Mouse (Mus musculus) neutrophil, adult 5-6 weeks (primary cell): ENCODE measurements around the gene Guca2b. TPM values are rescaled to one million over a fixed set of nuclear protein-coding genes. Genes with fewer than 3 reads are reported as not detected.
A peak's percentile ranks its signal among the peaks of the same experiment; 100 is the strongest.
"Not testable (repeated sequence)": the region's sequence is repeated elsewhere in the genome, so short reads cannot be mapped to it uniquely, and the experiment has no call there.

Experiments used
- ATAC-seq: fragments of 151-379, 151-347 bp; 2 replicates; pipeline ENCODE4 v1.8.0; 2017; ENCODE audit warnings: mild to moderate bottlenecking, moderate TSS enrichment; ENCODE audit not compliant: insufficient number of reproducible peaks, poor library complexity, low FRiP score, severe bottlenecking; ENCODE audit errors: extremely low read depth
- total RNA-seq: library from RNA; stranded (forward); fragments of 200-1000 nt; gene quantifications from 2 replicates; pipeline ENCODE4 v1.2.3, GENCODE M21; 2017

Gene Guca2b
- total RNA-seq, 1 experiment from 2014 or later = not detected

DNA sequence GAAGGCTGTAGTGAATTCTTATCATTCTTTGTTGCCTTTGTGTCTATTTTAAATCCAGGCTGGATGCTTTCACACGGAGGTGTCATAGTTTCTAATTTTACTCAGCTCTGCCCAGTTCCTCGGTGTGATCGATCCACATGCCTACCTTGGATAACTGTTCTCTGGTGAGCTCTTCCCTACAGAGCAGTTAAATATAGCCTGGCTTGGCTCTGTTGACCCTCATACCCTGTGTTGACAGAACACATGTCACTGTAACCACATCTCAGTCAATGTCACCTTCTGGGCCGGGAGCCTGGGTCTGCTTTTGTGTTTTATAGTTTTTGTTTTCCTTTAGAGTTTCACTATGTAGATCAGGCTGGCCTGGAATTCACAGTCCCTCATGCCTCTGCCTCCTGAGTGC lies 3.4 kb upstream of the Guca2b start:
- ATAC-seq = no peak

DNA sequence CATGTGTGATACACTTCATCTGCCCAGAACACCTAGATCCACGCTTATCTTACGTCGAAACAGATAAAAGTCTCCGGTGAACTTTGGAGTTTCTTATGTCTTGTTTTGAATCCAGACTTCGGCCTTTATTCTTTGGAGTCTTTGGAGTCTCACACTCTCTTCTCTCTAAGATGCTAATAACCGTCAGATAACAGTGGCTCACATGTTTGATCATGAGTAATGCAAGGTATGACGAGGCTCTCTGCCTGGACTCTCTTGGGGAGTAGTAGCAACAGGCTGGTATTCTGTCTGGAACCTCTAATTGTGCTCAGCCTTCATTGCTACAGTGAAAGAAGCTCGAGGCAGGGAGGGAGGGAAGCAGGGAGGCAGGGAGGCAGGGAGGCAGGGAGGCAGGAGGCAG lies 1.3 kb upstream of the Guca2b start:
- no peak for ATAC-seq

DNA sequence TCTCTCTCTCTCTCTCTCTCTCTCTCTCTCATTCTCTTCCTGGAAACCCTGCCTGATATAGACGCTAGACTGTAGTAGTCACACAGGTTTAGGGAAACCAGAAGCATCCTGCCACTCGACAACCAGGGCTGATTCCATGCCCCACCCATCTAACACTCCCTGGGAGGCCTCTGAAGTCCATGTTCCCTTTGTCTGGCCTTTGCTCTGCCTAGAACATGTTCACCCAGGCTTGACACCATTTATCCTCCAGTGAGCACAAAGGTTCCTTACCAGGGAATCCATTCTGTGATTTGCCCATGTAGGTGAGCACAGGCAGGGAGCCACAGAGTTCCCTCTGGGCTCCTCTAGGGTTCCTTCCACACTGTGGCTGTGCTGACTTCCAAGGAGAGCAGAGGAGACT lies 508 bp downstream of the Guca2b start:
- no peak for ATAC-seq

DNA sequence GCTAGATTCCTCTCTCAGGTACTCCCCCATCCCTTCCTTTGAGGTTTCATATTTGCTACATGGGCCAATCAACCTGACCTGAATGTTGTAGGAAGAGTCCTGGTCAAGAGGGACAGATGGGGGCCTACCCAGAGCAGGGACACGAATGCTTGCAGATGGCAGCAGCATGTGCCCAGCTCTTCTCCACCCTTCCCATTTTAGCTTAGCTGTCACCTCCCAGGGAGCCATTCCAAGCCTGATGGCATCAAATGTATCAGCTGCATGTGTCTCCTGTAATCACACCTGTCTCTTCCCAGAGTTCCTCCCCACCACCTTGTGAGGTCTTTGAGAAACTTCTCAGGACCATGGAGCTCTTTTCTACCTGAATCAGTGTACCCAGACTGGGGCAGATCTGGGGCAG lies 1.7 kb downstream of the Guca2b start:
- ATAC-seq = no peak

DNA sequence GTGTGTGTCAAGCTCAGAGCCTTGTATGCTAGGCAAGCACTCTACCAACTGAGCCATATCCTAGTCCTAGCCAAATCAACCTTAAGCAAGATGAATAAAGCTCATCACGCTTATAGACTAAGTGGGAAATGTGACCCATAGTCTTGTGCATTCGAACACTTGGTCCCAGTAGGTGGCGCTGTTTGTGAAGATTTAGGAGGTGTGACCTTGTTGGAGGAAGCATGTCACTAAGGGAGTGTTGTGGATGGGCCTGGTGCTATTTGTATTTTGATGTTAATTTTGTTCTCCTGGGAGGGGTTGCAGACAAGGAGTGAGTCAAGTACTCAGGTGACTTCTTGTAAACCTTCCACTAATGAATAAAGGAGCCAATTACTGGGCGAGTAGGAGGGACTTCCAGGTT lies 16.1 kb downstream of the Guca2b start:
- no peak for ATAC-seq

DNA sequence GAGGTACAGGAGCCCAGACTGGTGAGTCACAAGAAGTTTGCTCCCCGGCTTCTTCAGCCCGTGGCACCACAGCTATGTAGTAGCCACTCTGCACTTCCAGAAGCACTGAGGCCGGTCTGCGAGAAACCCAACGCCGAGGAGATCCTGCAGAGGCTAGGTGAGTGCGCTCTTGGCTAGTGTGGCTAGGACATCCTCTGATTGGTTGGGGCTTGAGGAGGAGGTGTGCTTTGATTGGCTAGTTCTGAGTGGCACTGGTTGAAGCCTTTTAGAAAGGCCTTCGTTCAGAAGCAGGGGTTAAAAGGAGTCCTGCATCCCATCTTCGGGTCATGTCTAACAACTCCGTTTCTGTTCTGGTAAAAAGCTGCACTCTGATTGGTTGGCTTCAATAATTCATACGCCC lies 20.1 kb downstream of the Guca2b start:
- ATAC-seq = no peak

DNA sequence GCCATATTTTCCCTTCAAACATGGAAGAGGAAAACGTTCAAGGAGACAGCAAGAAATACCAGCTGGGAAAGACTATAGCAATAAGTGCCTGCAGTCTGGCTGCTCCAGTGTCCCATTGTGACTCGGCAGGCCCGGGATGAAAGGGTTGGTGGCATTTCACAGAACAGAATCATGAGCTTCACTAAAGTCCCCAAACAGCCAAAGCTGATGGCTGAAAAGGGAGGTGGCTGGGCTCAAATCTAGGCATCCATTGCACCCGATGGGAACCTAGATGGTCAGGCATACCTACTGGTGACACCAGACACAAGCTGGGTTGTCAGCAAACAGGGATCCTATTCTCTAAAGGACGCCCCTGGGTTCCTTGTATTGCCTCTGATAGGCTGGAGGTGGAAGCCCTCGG lies 20.8 kb downstream of the Guca2b start:
- ATAC-seq = no peak

DNA sequence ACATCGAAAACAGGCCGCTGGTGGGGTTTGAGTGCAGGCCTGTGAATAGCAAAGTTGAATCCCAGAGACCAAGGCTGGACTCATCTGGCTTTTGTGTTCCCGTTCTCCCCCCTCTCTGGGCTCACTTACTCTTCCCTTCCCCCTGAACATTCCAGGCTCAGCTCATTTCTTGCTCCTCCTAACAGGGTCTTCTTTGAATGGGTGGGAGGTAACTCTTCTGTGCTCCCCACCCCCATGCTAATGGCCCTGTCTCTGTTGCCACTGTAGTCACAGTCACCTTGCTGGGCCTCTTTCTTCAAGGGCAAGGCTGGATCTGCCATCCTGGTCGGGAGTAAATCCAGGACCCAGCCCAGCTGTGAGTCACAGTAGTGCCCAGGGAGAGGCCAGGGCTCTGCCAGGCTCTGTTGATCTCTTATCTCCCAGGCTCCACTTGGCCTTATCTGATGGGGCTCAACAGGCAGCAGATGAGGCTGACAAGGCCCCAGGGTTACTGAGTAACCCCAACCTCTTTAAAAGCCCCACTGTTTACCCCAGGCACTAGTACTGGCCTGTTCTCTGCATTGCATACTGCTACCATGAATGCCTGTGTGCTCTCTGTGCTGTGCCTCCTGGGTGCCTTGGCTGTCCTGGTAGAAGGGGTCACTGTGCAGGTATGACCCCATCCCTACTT lies 21.4 kb downstream of the Guca2b start, which contains the start of gene Guca2a:
TSS of gene Guca2a (plus strand) at position 529 of the 670 bp plus-strand sequence.
- no peak for ATAC-seq

DNA sequence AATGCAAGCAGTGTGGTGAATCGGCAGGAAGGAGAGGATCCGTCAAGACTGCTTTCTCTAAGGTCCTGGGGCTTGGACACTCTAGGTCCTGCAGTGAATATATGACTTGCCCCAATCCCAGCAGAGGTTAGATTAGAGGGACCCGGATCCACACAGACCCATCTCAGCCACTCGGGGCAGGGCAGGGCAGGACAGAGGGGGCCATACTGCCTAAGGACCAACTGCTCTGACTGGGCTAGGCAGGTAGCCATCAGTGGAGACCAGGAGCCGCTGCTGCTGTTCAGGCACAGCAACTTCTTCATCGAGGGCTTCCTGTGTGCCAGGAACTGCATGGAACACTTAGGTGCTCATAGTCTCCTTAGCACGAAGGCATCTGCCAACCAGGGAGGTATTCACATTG lies 22.0 kb downstream of the Guca2b start:
- no peak for ATAC-seq

DNA sequence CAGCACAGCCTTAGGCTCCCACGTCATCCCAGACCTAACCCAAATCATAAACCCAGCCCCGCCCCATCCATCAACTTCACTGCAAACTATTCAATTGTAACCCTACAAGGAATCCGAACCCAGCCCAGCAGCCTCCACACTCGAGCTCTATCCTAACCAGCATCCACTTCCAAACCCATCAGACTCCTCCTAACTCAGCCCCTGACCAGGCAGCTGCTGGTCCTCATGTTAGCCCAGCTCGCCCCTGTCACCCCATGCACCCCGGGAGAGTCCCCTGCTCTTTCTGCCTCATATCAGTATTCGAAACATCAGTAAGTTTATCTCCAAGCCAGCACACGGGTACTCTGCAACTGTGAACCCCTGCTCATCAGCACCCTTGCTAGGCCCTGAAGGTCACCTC lies 23.1 kb downstream of the Guca2b start:
- no peak for ATAC-seq

DNA sequence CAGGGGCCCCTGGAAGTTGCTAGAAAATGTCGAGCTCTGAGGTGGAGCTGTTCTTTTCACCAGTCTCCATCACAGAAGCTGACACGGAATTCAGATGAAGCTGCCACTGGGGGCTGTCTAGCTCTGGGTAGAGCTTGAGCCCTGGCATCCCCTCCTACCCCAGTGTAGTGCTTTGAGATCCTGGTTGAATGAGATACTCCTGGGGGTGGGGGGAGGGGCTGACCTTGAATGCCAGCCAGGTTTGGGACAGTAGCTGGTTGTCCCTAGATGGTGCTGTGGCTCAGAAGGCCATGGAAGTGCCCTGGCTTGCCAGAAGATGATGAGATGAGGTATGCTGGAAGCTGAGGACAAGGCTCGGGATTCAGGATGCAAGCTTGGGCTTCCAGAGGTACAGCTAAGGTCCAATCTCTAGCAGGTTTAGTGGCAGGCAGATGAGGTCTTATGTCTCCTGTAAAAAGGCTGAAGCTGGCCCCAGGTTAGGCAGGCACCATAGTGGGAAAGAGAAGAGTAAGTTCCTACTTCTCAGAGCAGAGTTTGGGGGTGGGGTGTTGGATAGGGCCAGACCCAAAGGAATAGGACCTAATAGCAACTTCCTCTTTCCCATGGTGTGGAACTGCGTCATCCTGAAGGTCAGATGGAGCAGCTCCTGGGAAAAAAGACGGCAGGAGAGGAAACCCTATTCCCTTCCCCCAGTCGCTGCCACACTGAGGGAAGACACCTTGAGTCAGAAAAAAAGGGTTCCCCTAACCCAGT lies 23.7 kb downstream of the Guca2b start:
- no peak for ATAC-seq

DNA sequence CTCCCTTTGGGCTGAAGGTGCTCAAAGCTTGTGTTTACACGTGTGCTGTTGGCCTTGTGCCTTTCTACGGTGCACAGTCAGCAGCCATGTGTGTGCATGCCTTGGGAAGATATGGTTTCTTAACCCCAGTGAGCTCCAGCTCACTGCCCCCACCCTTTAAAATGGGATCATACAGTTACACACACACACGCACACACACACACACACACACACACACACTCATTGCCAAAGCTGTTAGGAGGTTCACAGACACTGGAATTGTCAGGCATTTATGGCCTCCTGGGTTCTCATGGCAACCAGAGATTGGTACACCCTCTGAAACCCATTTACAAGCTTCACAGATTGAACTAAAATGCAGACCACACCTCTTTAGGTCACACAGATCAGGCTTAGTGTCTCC lies 24.8 kb downstream of the Guca2b start:
- no peak for ATAC-seq

DNA sequence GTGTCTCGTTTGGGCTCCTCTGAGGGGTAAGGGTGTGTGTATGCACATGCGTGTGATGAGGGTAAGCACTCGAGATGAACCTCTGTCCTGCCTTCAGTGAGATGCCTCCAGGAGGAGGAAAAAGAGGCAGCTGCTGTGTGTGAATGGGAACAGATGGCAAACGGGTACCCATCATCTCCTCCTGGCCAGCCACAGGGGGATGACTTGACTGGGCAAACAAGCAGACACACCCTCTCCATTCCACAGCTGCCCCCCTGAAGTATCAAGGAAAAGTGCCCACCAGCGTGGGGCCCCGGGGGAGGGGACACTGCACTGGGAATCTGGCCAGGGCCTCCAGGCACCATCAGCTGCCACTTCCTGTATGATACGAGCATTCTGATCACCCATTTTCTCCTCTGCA lies 25.4 kb downstream of the Guca2b start:
- ATAC-seq = no peak

DNA sequence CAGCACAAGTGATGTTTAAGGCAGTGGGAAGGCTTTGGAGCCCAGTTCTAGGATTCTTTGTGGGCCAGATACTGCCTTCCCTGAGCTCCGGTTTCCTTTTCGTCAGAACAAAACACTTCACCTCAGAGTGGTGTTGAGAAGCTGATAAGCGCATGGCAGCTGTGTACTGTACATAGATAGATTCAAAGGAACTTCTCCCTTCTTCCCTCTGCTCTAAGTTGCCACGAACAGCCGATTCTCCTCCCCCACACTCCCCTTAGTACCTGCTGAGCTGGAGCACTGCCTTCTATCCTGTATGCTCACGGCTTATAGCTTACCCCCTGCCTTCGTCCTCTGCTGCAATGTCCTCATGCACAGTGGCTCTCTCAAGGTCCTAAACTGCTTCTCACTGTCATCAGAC lies 26.0 kb downstream of the Guca2b start:
- ATAC-seq = no peak

DNA sequence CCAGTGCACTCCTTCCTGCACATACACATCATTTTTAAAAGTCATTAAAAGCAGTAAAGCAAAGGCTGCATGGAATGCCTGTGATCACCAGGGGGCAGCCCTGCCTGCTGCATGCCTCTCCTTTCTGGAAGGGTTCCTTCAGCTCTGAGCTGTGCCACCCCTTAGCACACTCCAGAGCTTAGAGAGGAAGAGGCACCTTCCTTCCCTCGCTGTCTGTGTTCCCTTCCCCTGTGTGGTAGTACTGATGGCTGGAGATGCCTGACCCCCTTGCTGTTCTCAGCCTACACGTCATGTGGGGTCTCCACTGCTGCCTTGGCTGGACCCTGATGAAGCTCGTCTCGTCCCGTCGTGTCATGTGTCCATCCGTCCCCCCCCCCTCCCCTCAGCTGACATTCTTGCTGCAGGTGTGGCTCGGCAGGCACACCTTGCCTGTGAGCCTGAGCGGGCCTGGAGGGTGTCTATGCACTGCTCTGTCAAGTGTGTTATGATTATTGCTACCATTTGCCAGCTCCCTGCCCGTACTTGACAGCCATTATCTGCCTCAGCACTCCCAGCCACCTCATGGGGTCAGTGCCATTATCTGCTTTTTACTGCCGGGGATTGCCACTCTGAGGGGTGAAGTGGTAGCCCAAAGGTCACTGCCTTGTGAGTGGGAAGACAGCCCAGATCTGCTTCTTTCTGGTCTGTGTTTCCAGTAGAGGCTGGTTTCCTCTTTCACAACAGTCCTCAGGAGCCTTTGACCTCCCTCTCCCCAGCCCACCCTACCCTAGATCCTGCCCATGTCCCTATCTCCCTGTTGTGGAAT lies 27.4 kb downstream of the Guca2b start:
- peak; percentile 20; the same call in 1 of the 2 replicates for ATAC-seq

DNA sequence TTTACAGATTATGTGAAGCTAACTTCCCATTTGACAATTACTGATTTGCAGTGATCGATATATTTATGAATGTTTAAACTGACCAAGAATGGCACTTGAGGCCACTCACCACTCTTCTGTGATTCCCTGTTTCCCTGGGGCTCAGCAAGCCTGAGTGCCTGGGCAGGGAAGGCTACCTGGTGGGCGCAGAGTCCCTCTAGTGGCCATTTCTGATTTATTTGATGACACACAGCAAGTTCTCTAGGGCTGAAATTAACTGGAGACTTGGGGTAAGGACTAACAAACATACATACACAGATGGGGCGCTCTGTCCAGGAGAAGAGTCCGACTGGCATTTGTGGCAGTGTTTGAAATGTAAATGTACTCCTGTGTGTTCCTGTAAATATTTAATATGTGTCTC lies 30.4 kb downstream of the Guca2b start:
- not testable (repeated sequence) for ATAC-seq

DNA sequence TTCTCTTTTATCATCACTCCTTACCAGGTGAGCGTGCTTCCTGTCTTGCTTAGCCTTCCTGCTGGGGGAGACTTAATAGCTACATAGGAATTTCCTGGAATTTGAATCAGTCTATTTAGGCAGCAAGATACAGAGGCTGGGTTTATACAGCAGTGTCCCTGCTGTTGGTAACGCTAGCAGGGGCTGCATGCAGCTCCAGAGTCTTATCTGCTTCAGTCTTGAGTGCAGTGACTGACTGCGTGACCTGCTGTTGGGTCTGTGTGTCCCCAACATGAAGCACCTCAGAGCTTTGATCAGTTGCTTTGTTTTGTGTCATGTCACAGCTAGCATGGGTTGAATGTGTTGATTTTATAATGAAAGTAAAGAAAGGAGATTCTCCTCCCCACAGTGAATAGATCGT lies 31.4 kb downstream of the Guca2b start:
- ATAC-seq = no peak

DNA sequence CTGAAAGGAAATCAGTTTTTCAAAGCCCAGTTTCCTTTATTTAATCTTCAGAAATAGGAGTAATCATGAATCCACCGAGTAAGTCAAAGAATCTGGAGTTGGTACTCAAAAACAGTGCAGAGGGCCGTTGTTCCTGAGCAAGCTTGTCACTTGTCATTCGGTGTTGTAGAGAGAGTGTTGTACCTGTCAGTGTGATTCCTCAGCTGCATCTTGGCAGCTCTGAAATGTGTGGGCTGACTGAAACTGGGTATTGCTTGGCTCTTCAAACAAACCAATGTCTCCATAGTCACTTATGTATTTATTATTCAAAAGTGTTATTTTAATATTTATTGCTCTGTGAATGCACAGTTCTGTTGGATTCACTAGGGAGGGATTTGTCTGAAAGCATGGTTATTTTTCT lies 31.9 kb downstream of the Guca2b start:
- no peak for ATAC-seq

DNA sequence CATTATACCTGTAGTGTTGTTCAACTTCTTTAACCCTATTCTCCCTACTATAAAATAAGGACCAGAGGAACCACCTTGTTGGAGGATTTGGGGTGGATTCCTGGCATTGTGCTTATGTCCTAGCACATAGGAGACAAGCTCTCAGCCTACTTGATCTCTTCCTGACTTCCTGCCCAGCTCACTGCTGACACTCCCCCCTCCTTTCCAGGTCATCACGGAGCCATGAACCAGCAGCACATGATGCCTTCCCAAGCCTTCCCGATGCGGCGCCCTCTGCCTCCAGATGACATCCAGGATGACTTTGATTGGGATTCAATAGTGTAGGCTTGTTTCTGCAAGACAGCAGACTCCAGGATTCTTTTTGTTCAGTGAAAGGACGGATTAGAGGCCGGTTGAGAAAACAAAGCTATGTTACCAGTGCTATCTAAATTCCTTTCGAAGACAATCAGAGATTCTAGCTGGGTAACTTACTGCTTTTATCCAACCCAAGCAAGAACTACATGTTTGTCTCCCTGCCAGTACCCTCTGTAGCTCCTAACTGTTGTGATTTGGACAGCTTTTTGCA lies 32.6 kb downstream of the Guca2b start:
- no peak for ATAC-seq

DNA sequence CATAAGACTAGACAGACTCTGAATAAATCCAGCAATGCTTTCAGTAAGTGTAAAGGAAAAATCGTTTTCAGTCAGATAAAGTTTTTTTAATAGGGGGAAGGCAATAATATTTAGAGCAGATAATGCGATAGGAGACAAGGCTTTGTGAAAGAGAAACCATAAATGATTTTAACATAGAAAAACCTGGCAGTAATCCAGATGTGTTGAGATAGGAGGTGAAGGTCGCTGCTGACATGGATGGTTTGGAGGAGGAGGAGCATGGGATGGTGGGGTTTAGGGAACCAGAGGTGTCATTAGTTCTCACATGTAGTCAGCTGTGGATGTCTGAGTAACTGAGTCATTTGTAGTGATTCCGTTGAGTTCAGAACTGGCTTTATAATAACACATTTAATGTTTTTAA lies 44.0 kb downstream of the Guca2b start:
- no peak for ATAC-seq
